13 mouse cellular contexts compared by ENCODE assay signal in genomic region chr11:101287306-101287705, GRCm38 (mm10). TPM values are rescaled to one million over a fixed set of nuclear protein-coding genes. Genes with fewer than 3 reads are reported as not detected.
A peak's percentile ranks its signal among the peaks of the same experiment; 100 is the strongest.
DNase-seq lines count a peak whose midpoint lies in the region; ATAC-seq and TF ChIP-seq lines count a peak whose summit lies in the region.
"Had no signal": no experiment of that assay in that cellular context is flagged by ENCODE, and none has a peak within 500 bp of the region (broad histone marks: within the 10 kb centered on the region; RNA-seq: fewer than 3 reads in every experiment).

No protein-coding gene starts in this region.

- H3K9me3 ChIP-seq in hindbrain, embryonic 14.5 days (ENCODE audit: control insufficient read depth, low read length) = no peaks in the 10 kb centered on the region
- no peaks in the 10 kb centered on the region for H3K9me3 ChIP-seq in kidney, embryonic 15.5 days (replicated peaks)
- H3K9me3 ChIP-seq: embryonic facial prominence, embryonic 15.5 days; liver, embryonic 15.5 days had no signal

- DNase-seq in layer of hippocampus, adult 2 months (ENCODE audit: low spot score in 2 of 2) = peak in 1 of 2 experiments; percentile 45
- DNase-seq in layer of hippocampus, adult 9-10 months (ENCODE audit: low spot score) = no peak
- DNase-seq in Patski (ENCODE audit: low read depth, low spot score) = peak; percentile 13
- DNase-seq in hindbrain, embryonic 14.5 days (ENCODE audit: low spot score) = no peak
- DNase-seq: cerebellum, adult 9-10 months; kidney, adult 18-20 months; thymus, postnatal 25 days had no signal

- TF ChIP-seq CTCF in layer of hippocampus, adult 2 months (conservative IDR thresholded peaks at IDR 0.05) = no peak
- TF ChIP-seq CTCF in Patski (IDR thresholded peaks at IDR 0.05) = no peak

- POLR2A ChIA-PET in Patski (lab: Charles Lee) = interaction anchor here (1.2 kb wide), 1 partner anchor 9 kb away, joined by 3 read pairs; the partner anchor contains the start of genes Cntd1 and Coa3

- peak overlapping the region; percentile 65 for H3K27ac ChIP-seq in layer of hippocampus, adult 2 months
- H3K27ac ChIP-seq in hindbrain, embryonic 14.5 days = no peak overlapping the region
- H3K27ac ChIP-seq in kidney, embryonic 15.5 days = no peak overlapping the region
- H3K27ac ChIP-seq: embryonic facial prominence, embryonic 15.5 days; liver, embryonic 15.5 days had no signal

- H3K9ac ChIP-seq in hindbrain, embryonic 14.5 days = no peak overlapping the region
- H3K9ac ChIP-seq in kidney, embryonic 15.5 days = no peak overlapping the region
- H3K9ac ChIP-seq: embryonic facial prominence, embryonic 15.5 days; liver, embryonic 15.5 days had no signal

- ATAC-seq in Patski = no peak
- peak; percentile 93 for ATAC-seq in granulocyte monocyte progenitor cell, adult 5-6 weeks (replicated peaks; ENCODE audit: poor library complexity, severe bottlenecking)
- peak; percentile 80 for ATAC-seq in megakaryocyte progenitor cell, adult 5-6 weeks (replicated peaks; ENCODE audit: poor library complexity)
- ATAC-seq in hindbrain, embryonic 14.5 days (ENCODE audit: low FRiP score) = no peak
- ATAC-seq in kidney, embryonic 15.5 days (replicated peaks; ENCODE audit: low FRiP score) = no peak
- ATAC-seq: activated CD4-positive, CD25-positive, alpha-beta regulatory T cell, adult 4 months had no signal

- no peak overlapping the region for H3K4me3 ChIP-seq in layer of hippocampus, adult 2 months
- H3K4me3 ChIP-seq in hindbrain, embryonic 14.5 days (replicated peaks; ENCODE audit: low read length) = no peak overlapping the region
- H3K4me3 ChIP-seq in kidney, embryonic 15.5 days (replicated peaks) = no peak overlapping the region
- H3K4me3 ChIP-seq: embryonic facial prominence, embryonic 15.5 days; liver, embryonic 15.5 days had no signal

- peaks cover 67% of the 10 kb centered on the region for H3K36me3 ChIP-seq in hindbrain, embryonic 14.5 days (replicated peaks; ENCODE audit: control insufficient read depth, insufficient read depth)
- H3K36me3 ChIP-seq in kidney, embryonic 15.5 days = peaks cover 60% of the 10 kb centered on the region

- in situ Hi-C loops in Patski (cut with MboI; ENCODE audit: low pct_unique_long_range_greater_than_20kb) = no loop called here

- H3K4me2 ChIP-seq in hindbrain, embryonic 14.5 days (replicated peaks) = no peak overlapping the region
- H3K4me2 ChIP-seq in kidney, embryonic 15.5 days = no peak overlapping the region
- H3K4me2 ChIP-seq: embryonic facial prominence, embryonic 15.5 days; liver, embryonic 15.5 days had no signal

- CTCF ChIA-PET in Patski (lab: Charles Lee) = no interaction called here

- H3K27me3 ChIP-seq in Patski = no peaks in the 10 kb centered on the region
- no peaks in the 10 kb centered on the region for H3K27me3 ChIP-seq in hindbrain, embryonic 14.5 days (ENCODE audit: control insufficient read depth, insufficient read depth, low read length)
- H3K27me3 ChIP-seq in kidney, embryonic 15.5 days = no peaks in the 10 kb centered on the region
- H3K27me3 ChIP-seq: embryonic facial prominence, embryonic 15.5 days; liver, embryonic 15.5 days had no signal

- WGBS in hindbrain, embryonic 14.5 days = 89% methylated on average over 9 of the region's 9 CpGs
- WGBS in kidney, embryonic 15.5 days = 85% methylated on average over 9 of the region's 9 CpGs

- no peaks in the 10 kb centered on the region for H3K4me1 ChIP-seq in hindbrain, embryonic 14.5 days (replicated peaks; ENCODE audit: control insufficient read depth, insufficient read depth, low read length)
- H3K4me1 ChIP-seq in kidney, embryonic 15.5 days = peaks cover 23% of the 10 kb centered on the region
- H3K4me1 ChIP-seq: liver, embryonic 15.5 days had no signal

RNA-seq across cellular contexts. Expression of gene Coa3, which starts 8.4 kb away (rescaled TPM):
- 100 to 1,000 TPM in 1 of 2 experiments, 10 to 100 TPM in 1; 95.5 to 108 TPM for total RNA-seq in layer of hippocampus, adult 2 months (2021)
- 118 TPM for polyA plus RNA-seq in Patski (2021)
- total RNA-seq in granulocyte monocyte progenitor cell, adult 5-6 weeks (2014; fragmentation: Nextera tagmentation) = 53.2 and 61.3 TPM in 2 replicates
- total RNA-seq in granulocyte monocyte progenitor cell, adult 5-6 weeks (2017) = 32.3 and 35.5 TPM in 2 replicates
- total RNA-seq in megakaryocyte progenitor cell, adult 5-6 weeks (2015) = 74.0 and 91.0 TPM in 2 replicates
- total RNA-seq in megakaryocyte progenitor cell, adult 5-6 weeks (2017) = 43.7 and 47.8 TPM in 2 replicates
- 242 and 256 TPM in 2 replicates for polyA plus RNA-seq in hindbrain, embryonic 14.5 days (2014; fragmentation: Nextera tagmentation; extraction: Ambion mirVana)
- polyA plus RNA-seq in kidney, embryonic 15.5 days (2015; fragmentation: Nextera tagmentation; extraction: Ambion mirVana) = 185 and 195 TPM in 2 replicates

RNA-seq across cellular contexts. Expression of gene Cntd1, which starts 8.5 kb away (rescaled TPM):
- under 1 TPM; 0.29 to 0.56 TPM for total RNA-seq in layer of hippocampus, adult 2 months (2021)
- polyA plus RNA-seq in Patski (2021) = 1.0 TPM
- not detected in 2 replicates for total RNA-seq in granulocyte monocyte progenitor cell, adult 5-6 weeks (2014; fragmentation: Nextera tagmentation)
- total RNA-seq in granulocyte monocyte progenitor cell, adult 5-6 weeks (2017) = 0.72 and 3.3 TPM in 2 replicates
- 1.1 and 2.0 TPM in 2 replicates for total RNA-seq in megakaryocyte progenitor cell, adult 5-6 weeks (2015)
- total RNA-seq in megakaryocyte progenitor cell, adult 5-6 weeks (2017) = 1.2 and 1.3 TPM in 2 replicates
- polyA plus RNA-seq in hindbrain, embryonic 14.5 days (2014; fragmentation: Nextera tagmentation; extraction: Ambion mirVana) = 0.42 and 0.91 TPM in 2 replicates
- 1.6 and 3.1 TPM in 2 replicates for polyA plus RNA-seq in kidney, embryonic 15.5 days (2015; fragmentation: Nextera tagmentation; extraction: Ambion mirVana)

RNA-seq across cellular contexts. Expression of gene Becn1, which starts 14.8 kb away (rescaled TPM):
- total RNA-seq in layer of hippocampus, adult 2 months (2021) = 100 to 1,000 TPM; 219 to 223 TPM
- polyA plus RNA-seq in Patski (2021) = 203 TPM
- total RNA-seq in granulocyte monocyte progenitor cell, adult 5-6 weeks (2014; fragmentation: Nextera tagmentation) = 58.4 and 81.1 TPM in 2 replicates
- 177 and 214 TPM in 2 replicates for total RNA-seq in granulocyte monocyte progenitor cell, adult 5-6 weeks (2017)
- 49.8 and 61.2 TPM in 2 replicates for total RNA-seq in megakaryocyte progenitor cell, adult 5-6 weeks (2015)
- 161 and 166 TPM in 2 replicates for total RNA-seq in megakaryocyte progenitor cell, adult 5-6 weeks (2017)
- polyA plus RNA-seq in hindbrain, embryonic 14.5 days (2014; fragmentation: Nextera tagmentation; extraction: Ambion mirVana) = 172 and 176 TPM in 2 replicates
- polyA plus RNA-seq in kidney, embryonic 15.5 days (2015; fragmentation: Nextera tagmentation; extraction: Ambion mirVana) = 162 and 166 TPM in 2 replicates

RNA-seq across cellular contexts. Expression of gene Wnk4, which starts 26.9 kb away (rescaled TPM):
- total RNA-seq in layer of hippocampus, adult 2 months (2021) = 10 to 100 TPM; 11.3 to 11.4 TPM
- polyA plus RNA-seq in Patski (2021) = 53.9 TPM
- total RNA-seq in granulocyte monocyte progenitor cell, adult 5-6 weeks (2014; fragmentation: Nextera tagmentation) = not detected in 2 replicates
- 2.6 TPM in 1 of 2 replicates, not detected in the other for total RNA-seq in granulocyte monocyte progenitor cell, adult 5-6 weeks (2017)
- not detected in 2 replicates for total RNA-seq in megakaryocyte progenitor cell, adult 5-6 weeks (2015)
- not detected in 2 replicates for total RNA-seq in megakaryocyte progenitor cell, adult 5-6 weeks (2017)
- 5.3 and 6.0 TPM in 2 replicates for polyA plus RNA-seq in hindbrain, embryonic 14.5 days (2014; fragmentation: Nextera tagmentation; extraction: Ambion mirVana)
- 25.5 and 27.2 TPM in 2 replicates for polyA plus RNA-seq in kidney, embryonic 15.5 days (2015; fragmentation: Nextera tagmentation; extraction: Ambion mirVana)

RNA-seq across cellular contexts. Expression of gene Psme3, which starts 28.7 kb away (rescaled TPM):
- 100 to 1,000 TPM; 121 TPM for total RNA-seq in layer of hippocampus, adult 2 months (2021)
- polyA plus RNA-seq in Patski (2021) = 101 TPM
- 163 and 205 TPM in 2 replicates for total RNA-seq in granulocyte monocyte progenitor cell, adult 5-6 weeks (2014; fragmentation: Nextera tagmentation)
- 121 and 138 TPM in 2 replicates for total RNA-seq in granulocyte monocyte progenitor cell, adult 5-6 weeks (2017)
- total RNA-seq in megakaryocyte progenitor cell, adult 5-6 weeks (2015) = 208 and 220 TPM in 2 replicates
- 116 and 120 TPM in 2 replicates for total RNA-seq in megakaryocyte progenitor cell, adult 5-6 weeks (2017)
- polyA plus RNA-seq in hindbrain, embryonic 14.5 days (2014; fragmentation: Nextera tagmentation; extraction: Ambion mirVana) = 89.7 and 97.3 TPM in 2 replicates
- 153 and 156 TPM in 2 replicates for polyA plus RNA-seq in kidney, embryonic 15.5 days (2015; fragmentation: Nextera tagmentation; extraction: Ambion mirVana)

Comparison
In these comparisons a context has a peak if more than half of its experiments do, and no peak if none do; other contexts are left out.
1. ATAC-seq: peak in granulocyte monocyte progenitor cell, adult 5-6 weeks (single experiment) and megakaryocyte progenitor cell, adult 5-6 weeks (single experiment); none in Patski (single experiment), hindbrain, embryonic 14.5 days (single experiment) and kidney, embryonic 15.5 days (single experiment).